Mouse (Mus musculus): ENCODE measurements around the gene Orai1.
"Not testable (repeated sequence)": the region's sequence is repeated elsewhere in the genome, so short reads cannot be mapped to it uniquely, and the experiment has no call there.

Orai1 gene

DNA sequence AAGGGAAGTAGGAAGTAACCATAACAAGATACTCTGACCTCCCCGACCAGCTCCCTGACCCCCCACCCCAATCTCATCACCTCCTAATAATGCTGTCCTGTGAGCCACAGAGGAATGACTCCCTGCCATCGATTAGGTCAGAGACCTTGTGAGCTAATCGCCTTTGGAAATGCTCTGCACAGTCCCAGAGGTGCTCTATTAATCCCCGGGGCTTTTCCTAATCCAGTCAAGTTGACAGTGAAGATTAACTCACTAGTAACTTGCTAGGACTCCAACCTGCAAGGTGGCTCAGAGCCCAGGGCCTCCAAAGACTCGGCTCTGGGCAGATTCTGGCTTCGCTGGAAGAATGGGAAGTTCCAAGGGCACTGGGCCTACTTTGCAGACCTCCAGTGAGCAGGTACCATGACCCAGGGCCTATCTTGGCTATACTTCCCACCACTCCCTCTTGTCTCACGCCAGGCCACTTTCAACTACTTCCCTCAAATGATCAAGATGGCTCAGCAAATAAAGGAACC lies 18.8 kb downstream of the Orai1 start:
- DNase-seq (ENCODE audit: low read depth, low spot score) = no peak

DNA sequence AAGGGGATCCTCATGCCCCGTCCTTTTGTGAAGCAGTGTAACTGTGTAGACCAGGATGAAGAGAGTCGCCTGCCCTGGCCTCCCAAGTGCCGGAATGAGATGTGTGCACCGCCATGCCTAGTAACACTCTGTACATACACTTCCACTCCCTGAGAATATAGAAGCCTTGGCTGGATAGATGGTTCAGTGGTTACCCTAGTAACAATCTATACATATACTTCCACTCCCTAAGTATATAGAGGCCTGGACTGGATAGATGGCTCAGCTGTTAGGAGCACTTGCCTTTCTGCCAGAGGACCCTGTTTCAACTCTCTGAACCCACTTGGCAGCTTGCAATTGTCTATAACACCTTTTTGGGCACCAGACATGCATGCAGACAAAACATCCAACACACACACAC lies 20.2 kb downstream of the Orai1 start:
- DNase-seq (ENCODE audit: low read depth, low spot score) = no peak

DNA sequence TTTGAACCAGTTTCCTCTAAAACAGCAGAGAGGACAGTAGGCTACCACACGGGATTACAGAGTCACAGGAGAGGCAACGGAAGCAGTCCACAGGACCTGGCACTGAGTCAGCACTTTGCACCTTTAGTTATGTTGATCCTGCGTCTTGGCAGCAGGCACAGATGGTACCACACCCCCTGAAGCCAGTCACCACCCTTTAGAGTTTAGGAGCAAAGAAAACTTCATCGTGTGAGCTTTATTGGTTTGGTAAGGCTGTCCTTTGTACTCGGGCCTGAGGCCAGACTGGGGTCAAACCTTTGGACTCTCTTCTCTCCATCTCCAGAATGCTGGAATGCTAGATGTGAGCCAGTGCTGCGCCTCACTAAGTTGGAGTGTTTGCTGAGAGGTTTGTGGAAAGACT lies 20.7 kb downstream of the Orai1 start:
- DNase-seq (ENCODE audit: low read depth, low spot score) = no peak

- DNase-seq (ENCODE audit: low read depth, low spot score) = no peak
Observed at GRCm38 (mm10) chr5:123038115-123038514, 23.2 kb downstream of the Orai1 start.

- no peak for DNase-seq (ENCODE audit: low read depth, low spot score)
Observed at GRCm38 (mm10) chr5:123039120-123039752, 24.4 kb downstream of the Orai1 start.

- DNase-seq (ENCODE audit: low read depth, low spot score) = no peak
Observed at GRCm38 (mm10) chr5:123040796-123041195, 25.9 kb downstream of the Orai1 start.

DNA sequence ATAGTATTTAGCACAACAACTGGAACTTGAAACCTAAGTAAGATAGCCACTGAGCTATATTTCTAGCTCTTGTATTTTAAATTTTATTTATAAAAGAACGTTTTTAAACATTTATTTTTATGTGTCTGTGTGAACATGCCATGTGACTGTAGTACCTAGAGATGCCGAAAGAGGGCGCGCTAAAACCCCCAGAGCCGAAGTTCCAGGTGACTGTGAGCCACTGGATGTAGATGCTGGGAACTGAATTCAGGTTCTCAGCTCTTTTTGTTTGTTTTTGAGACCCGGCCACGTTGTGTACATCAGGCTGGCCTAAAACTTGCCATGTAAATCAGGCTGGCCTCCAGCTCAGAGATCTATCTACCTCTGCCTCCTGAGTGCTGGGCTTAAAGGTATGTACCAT lies 29.0 kb downstream of the Orai1 start:
- no peak for DNase-seq (ENCODE audit: low read depth, low spot score)

GRCm38 (mm10) chr5:123045561-123046295 lies 30.9 kb downstream of the Orai1 start:
- no peak for DNase-seq (ENCODE audit: low read depth, low spot score)

DNA sequence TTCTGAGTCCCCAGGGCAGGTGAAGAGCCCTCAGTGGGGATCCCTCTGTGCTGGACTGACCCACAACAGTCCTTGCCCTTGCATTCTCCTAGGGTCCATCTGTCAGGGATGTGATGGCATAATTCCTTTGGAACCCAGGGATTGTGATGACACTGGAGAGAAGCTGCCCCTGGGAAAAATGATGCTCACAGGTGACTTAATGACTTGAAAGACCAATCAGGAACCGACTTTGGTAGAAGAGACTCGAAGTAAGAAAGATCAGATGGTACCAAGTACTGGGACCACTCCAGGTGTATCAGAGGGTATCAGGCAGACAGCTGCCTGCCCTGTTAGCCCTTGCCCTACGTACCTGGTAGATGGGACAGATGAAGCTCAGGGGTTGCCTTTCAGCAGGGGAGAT lies 32.0 kb downstream of the Orai1 start, which contains the start of gene Morn3:
Morn3 (minus strand) TSS at position 101 of the 400 bp plus-strand sequence.
- DNase-seq (ENCODE audit: low read depth, low spot score) = no peak

- peak; percentile 61 for DNase-seq (ENCODE audit: low read depth, low spot score)
Observed at GRCm38 (mm10) chr5:123049271-123049670, 34.4 kb downstream of the Orai1 start.

GRCm38 (mm10) chr5:123050918-123051317 lies 36.0 kb downstream of the Orai1 start:
- DNase-seq (ENCODE audit: low read depth, low spot score) = no peak

- DNase-seq (ENCODE audit: low read depth, low spot score) = no peak
Observed at GRCm38 (mm10) chr5:123051736-123052135, 36.9 kb downstream of the Orai1 start.

GRCm38 (mm10) chr5:123057366-123058250 lies 42.7 kb downstream of the Orai1 start:
- peak; percentile 100 for DNase-seq (ENCODE audit: low read depth, low spot score)

GRCm38 (mm10) chr5:123058251-123059102 lies 43.6 kb downstream of the Orai1 start:
- no peak for DNase-seq (ENCODE audit: low read depth, low spot score)

GRCm38 (mm10) chr5:123059757-123060520 lies 45.1 kb downstream of the Orai1 start:
- no peak for DNase-seq (ENCODE audit: low read depth, low spot score)

DNA sequence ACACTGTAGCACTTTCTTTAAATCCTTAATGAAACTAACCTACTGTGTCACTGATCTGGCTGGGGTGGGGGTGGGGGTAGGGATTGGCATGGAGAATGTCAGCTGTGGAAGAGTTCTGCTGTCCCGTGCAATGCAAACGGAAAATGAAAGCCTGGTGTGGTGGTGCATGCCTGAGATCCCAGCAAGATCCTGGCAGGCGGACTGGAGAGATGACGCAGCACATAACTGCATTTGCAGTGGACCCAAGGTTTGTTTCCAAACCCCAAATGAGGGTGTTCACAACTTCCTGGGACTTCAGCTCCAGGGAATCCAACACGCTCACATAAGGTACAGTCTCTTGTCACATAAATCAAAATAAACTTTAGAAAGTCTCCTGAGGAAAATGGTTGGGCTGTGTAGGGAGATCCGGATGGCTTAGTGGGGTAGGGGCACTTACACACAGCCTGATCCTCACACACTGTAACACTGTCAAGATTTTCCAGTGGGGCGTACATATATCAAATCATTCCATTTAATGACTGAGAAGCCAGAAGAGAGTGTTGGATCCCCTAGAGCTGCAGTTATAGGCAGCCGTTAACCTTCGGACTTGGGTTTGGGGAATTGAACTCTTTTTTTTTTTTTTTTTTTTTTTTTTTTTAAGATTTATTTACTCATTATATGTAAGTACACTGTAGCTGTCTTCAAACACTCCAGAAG lies 46.0 kb downstream of the Orai1 start:
- DNase-seq (ENCODE audit: low read depth, low spot score) = no peak

DNA sequence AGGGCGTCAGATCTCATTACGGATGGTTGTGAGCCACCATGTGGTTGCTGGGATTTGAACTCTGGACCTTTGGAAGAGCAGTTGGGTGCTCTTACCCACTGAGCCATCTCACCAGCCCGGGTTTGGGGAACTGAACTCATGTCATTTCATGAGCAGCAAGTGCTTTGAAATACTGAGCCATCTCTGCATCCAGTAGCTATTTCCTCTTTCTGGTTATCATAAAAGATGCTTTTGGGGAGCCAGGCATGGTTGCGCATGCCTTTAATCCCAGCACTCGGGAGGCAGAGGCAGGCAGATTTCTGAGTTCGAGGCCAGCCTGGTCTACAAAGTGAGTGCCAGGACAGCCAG lies 46.5 kb downstream of the Orai1 start:
- not testable (repeated sequence) for DNase-seq (ENCODE audit: low read depth, low spot score)

DNA sequence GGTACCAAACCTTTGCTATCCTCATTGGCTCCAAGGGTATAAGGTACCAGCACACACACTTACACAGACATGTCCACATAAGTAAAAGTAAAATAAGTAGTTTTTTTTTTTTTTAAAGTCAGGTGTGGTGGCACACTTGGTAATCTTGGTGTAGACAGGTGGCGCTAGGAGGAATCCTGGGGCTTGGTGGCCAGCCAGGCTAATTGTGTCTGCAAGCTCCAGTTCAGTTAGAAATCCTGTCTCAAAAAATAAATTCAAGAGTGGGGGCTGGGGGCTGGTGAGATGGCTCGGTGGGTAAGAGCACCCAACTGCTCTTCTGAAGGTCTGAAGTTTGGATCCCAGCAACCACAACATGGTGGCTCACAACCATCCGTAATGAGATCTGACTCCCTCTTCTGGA lies 48.3 kb downstream of the Orai1 start:
- DNase-seq (ENCODE audit: low read depth, low spot score) = no peak

DNA sequence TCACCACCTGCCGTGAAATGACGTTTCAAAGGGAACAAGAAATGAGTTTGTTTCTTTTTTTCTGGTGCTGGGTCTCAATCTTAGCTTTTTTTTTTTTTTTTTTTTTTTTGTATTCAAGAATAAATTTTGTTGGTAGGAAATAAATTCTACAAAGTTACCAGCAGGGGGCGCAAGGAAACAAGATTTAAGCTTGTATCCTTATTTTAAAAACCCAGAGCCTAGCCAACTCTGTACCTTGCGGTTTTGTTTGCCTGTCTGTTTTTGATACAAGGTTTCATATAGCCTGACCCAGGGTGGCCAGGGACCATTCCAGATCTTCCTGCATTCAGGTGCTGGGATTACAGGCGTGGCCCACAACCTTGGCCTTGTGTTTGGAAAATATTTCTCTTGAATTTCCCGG lies 49.3 kb downstream of the Orai1 start:
- peak; percentile 76 for DNase-seq (ENCODE audit: low read depth, low spot score)

All from embryo, embryonic 11.5 days (tissue).